Mouse (Mus musculus) limb, embryonic 12.5 days (tissue): ENCODE data around the gene Srp54c. TPM values are rescaled to one million over a fixed set of nuclear protein-coding genes. Genes with fewer than 3 reads are reported as not detected.

ENCODE experiments used
- polyA plus RNA-seq: library from polyadenylated mRNA; unstranded; fragments of >200 nt; fragmentation: Nextera tagmentation; extraction: Ambion mirVana; gene quantifications from 2 replicates; pipeline ENCODE4 v1.2.1, GENCODE M21; 2016

Gene Srp54c
- polyA plus RNA-seq, 1 experiment from 2014 or later: 71.0 TPM

Other genes with a start within 250 kb of the Srp54c start
- gene Gm20403, start 243.6 kb upstream of the Srp54c start, polyA plus RNA-seq: not detected in 2 replicates
- gene Baz1a, start 215.8 kb upstream of the Srp54c start, polyA plus RNA-seq: 30.6 and 33.9 TPM in 2 replicates
- 44.9 and 45.6 TPM in 2 replicates for gene 2700097O09Rik, start 150.1 kb upstream of the Srp54c start, polyA plus RNA-seq
- 153 and 170 TPM in 2 replicates for gene Srp54a, start 149.9 kb upstream of the Srp54c start, polyA plus RNA-seq
- gene Fam177a, start 105.7 kb upstream of the Srp54c start, polyA plus RNA-seq: 15.7 and 18.4 TPM in 2 replicates
- 59.0 and 67.3 TPM in 2 replicates for gene Srp54b, start 75.1 kb upstream of the Srp54c start, polyA plus RNA-seq
- gene 1700047I17Rik2, start 30.6 kb upstream of the Srp54c start, polyA plus RNA-seq: 2.2 and 5.1 TPM in 2 replicates
- 17.7 and 19.1 TPM in 2 replicates for gene 1110008L16Rik, start 69.4 kb downstream of the Srp54c start, polyA plus RNA-seq
- gene Ppp2r3c, start 72.8 kb downstream of the Srp54c start, polyA plus RNA-seq: 23.9 and 24.9 TPM in 2 replicates
- 449 and 458 TPM in 2 replicates for gene Psma6, start 154.1 kb downstream of the Srp54c start, polyA plus RNA-seq